Mouse (Mus musculus) forebrain, embryonic 16.5 days (tissue): ENCODE data around the gene Mtcl1. TPM values are rescaled to one million over a fixed set of nuclear protein-coding genes. Genes with fewer than 3 reads are reported as not detected.

Experiments
- ATAC-seq: fragments of 200-750 bp; cut with Nextera tagmentation; 2 replicates; pipeline ENCODE4 v1.8.0; 2017; ENCODE audit warnings: mild to moderate bottlenecking, moderate library complexity
- H3K27ac ChIP-seq: fragments of 300-500 bp; sonication (generic); 2 replicates; pipeline ENCODE4 v1.5.1; 2014; ENCODE audit warnings: low read length, control low read depth
- H3K27me3 ChIP-seq: fragments of 300-500 bp; sonication (generic); replicated peaks from 2 replicates; pipeline ENCODE4 v1.6.1; 2014; ENCODE audit warnings: low read length; ENCODE audit not compliant: control insufficient read depth, insufficient read depth
- H3K36me3 ChIP-seq: fragments of 300-500 bp; sonication (generic); 2 replicates; pipeline ENCODE4 v1.6.1; 2014; ENCODE audit not compliant: control insufficient read depth, insufficient read depth
- H3K4me1 ChIP-seq: fragments of 300-500 bp; sonication (generic); replicated peaks from 2 replicates; pipeline ENCODE4 v1.6.1; 2014; ENCODE audit warnings: low read length; ENCODE audit not compliant: control insufficient read depth, insufficient read depth
- H3K4me2 ChIP-seq: fragments of 300-500 bp; sonication (generic); 2 replicates; pipeline ENCODE4 v1.6.1; 2014; ENCODE audit warnings: mild to moderate bottlenecking, low read length, control low read depth
- H3K4me3 ChIP-seq: fragments of 300-500 bp; sonication (generic); replicated peaks from 2 replicates; pipeline ENCODE4 v1.5.1; 2014; ENCODE audit warnings: mild to moderate bottlenecking, low read length, control low read depth
- H3K9ac ChIP-seq: fragments of 300-500 bp; sonication (generic); replicated peaks from 2 replicates; pipeline ENCODE4 v1.6.1; 2014; ENCODE audit warnings: low read depth, low read length, control low read depth
- H3K9me3 ChIP-seq: fragments of 300-500 bp; sonication (generic); 2 replicates; pipeline ENCODE4 v1.6.1; 2016; ENCODE audit warnings: low read length; ENCODE audit not compliant: control insufficient read depth
- WGBS: fragments of 180-500 bp; shearing (Covaris S2); extraction: QIAGEN DNeasy Blood & Tissue Kit; methylation state at CpG from one replicate; pipeline ENCODE4 v1.1.7; 2014; 5-methylcytosine and 5-hydroxymethylcytosine counted together
- polyA plus RNA-seq: library from polyadenylated mRNA; unstranded; fragments of >200 nt; fragmentation: Nextera tagmentation; extraction: Ambion mirVana; gene quantifications from 2 replicates; pipeline ENCODE4 v1.2.1, GENCODE M21; 2015

The Mtcl1 gene
- polyA plus RNA-seq, 1 experiment from 2014 or later, result 44.3 TPM

DNA sequence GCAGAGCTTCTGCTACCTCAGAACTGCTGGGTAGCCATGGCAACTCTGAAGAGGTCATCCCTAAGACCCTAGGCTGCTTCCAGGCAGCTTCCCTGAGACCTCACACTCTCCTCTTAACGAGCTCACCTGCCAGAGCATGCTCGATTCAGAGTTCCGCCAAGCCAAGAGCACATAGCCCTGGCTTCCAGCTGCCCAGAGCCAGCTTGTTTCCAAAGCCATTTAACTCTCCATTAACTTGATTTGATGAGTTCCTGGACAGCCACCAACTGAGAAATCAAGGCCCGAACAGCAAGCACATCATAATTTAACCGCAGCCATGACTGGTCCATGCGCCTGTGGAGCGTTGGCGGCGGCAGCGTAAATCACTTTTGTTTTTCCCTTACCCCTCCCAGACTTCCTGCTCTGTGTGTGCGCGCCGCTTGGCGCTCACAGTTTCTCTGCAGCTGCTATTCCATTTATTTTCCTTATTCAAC, 32.7 kb downstream of the Mtcl1 start:
- WGBS, result 3% methylated on average over 14 of the region's 14 CpGs
- Histone ChIP-seq H3K4me2 (peak overlapping the region; percentile 63), H3K27ac (peak overlapping the region; percentile 64), H3K36me3 (no peaks in the 10 kb centered on the region), H3K9ac (peak overlapping the region; percentile 30; the same call in 1 of the 2 replicates), H3K4me1 (peaks cover 29% of the 10 kb centered on the region), H3K9me3 (no peaks in the 10 kb centered on the region), H3K27me3 (no peaks in the 10 kb centered on the region), H3K4me3 (peak overlapping the region; percentile 32)
- ATAC-seq, result peak; percentile 88

DNA sequence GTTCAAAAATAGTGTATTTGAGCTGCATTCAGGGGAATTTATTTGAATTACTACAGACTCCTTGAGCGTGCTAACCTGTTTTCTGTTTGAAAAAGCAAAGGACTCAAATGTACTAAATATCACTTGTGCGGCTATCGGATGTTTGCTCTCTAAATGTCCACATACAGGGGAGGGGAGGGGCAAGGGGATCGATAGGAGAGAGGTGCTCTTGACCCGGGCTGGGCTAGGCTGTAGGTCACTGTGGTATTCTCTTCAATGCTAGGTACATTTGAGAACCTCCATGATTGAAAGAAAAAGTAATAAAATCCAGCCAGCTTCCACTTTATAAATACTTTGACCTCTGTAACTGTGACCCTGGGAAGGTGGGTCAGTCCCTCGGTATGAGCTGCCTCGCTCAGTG, 33.1 kb downstream of the Mtcl1 start:
- 0 out of 2 replicates have a peak overlapping the region, but pooled peaks have one; percentile 30 for H3K9ac ChIP-seq
- H3K36me3 ChIP-seq, result no peaks in the 10 kb centered on the region
- no peaks in the 10 kb centered on the region for H3K27me3 ChIP-seq
- peaks cover 30% of the 10 kb centered on the region for H3K4me1 ChIP-seq
- peak overlapping the region; percentile 32; the same call in 1 of the 2 replicates for H3K4me3 ChIP-seq
- 38% methylated on average over 7 of the region's 7 CpGs for WGBS
- H3K4me2 ChIP-seq, result peak overlapping the region; percentile 63
- H3K27ac ChIP-seq, result peak overlapping the region; percentile 64
- ATAC-seq, result no peak
- H3K9me3 ChIP-seq, result no peaks in the 10 kb centered on the region

GRCm38 (mm10) chr17:66414331-66414730, 35.2 kb downstream of the Mtcl1 start:
- no peak overlapping the region for H3K27ac ChIP-seq
- H3K9ac ChIP-seq, result no peak overlapping the region
- peaks cover 30% of the 10 kb centered on the region for H3K4me1 ChIP-seq
- no peak overlapping the region for H3K4me3 ChIP-seq
- no peaks in the 10 kb centered on the region for H3K27me3 ChIP-seq
- H3K9me3 ChIP-seq, result no peaks in the 10 kb centered on the region
- 100% methylated on average over 1 of the region's 1 CpGs for whole genome bisulfite sequencing
- H3K4me2 ChIP-seq, result no peak overlapping the region
- no peak for ATAC-seq
- H3K36me3 ChIP-seq, result no peaks in the 10 kb centered on the region

GRCm38 (mm10) chr17:66412155-66412970, 37.2 kb downstream of the Mtcl1 start:
- Histone ChIP-seq H3K4me3 (no peak overlapping the region), H3K9me3 (no peaks in the 10 kb centered on the region), H3K27ac (no peak overlapping the region), H3K4me1 (peaks cover 19% of the 10 kb centered on the region), H3K9ac (no peak overlapping the region), H3K4me2 (no peak overlapping the region), H3K36me3 (no peaks in the 10 kb centered on the region), H3K27me3 (no peaks in the 10 kb centered on the region)
- no peak for ATAC-seq
- 28% methylated on average over 12 of the region's 12 CpGs for WGBS

DNA sequence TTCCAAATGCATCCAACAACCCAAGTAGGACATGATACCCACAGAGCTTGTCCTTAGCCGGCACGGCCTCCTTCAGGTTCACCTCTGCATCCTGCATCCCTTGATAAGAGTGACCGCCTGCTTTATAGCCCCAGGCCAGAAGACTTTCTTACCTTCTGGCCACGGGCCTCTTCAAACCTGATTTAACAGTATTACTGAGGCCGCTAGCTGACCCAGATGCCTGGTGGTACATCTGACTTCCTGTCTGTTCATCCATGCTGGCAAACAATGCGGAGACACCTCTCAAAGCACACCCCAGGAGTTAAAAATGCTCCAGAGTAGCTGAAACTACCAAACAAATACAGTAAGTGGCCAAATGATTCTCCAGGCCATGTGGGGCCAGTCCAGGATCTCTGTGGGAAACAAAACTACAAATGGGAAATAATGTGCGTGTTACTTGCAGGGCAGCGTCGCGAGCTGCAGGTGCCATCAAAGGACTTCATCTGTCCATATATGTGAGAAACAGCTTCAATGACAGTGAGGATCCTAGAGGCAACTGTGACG, 38.6 kb downstream of the Mtcl1 start:
- peaks cover 6% of the 10 kb centered on the region for H3K4me1 ChIP-seq
- no peak for ATAC-seq
- WGBS, result 88% methylated on average over 11 of the region's 11 CpGs

GRCm38 (mm10) chr17:66409070-66409605, 40.4 kb downstream of the Mtcl1 start:
- H3K27ac ChIP-seq, result no peak overlapping the region
- WGBS, result 85% methylated on average over 9 of the region's 9 CpGs
- no peak overlapping the region for H3K4me2 ChIP-seq
- peaks cover 14% of the 10 kb centered on the region for H3K4me1 ChIP-seq
- no peak for ATAC-seq
- no peak overlapping the region for H3K9ac ChIP-seq
- H3K9me3 ChIP-seq, result no peaks in the 10 kb centered on the region
- no peak overlapping the region for H3K4me3 ChIP-seq
- H3K27me3 ChIP-seq, result no peaks in the 10 kb centered on the region
- H3K36me3 ChIP-seq, result no peaks in the 10 kb centered on the region

More for the DNA sequence above, 38.6 kb downstream of the Mtcl1 start:
- Histone ChIP-seq H3K36me3 (no peaks in the 10 kb centered on the region), H3K27me3 (no peaks in the 10 kb centered on the region), H3K9me3 (no peaks in the 10 kb centered on the region), H3K4me3 (no peak overlapping the region), H3K27ac (no peak overlapping the region), H3K4me2 (no peak overlapping the region), H3K9ac (no peak overlapping the region)

- Histone ChIP-seq H3K9ac (no peak overlapping the region), H3K36me3 (no peaks in the 10 kb centered on the region), H3K4me1 (peaks cover 14% of the 10 kb centered on the region), H3K27ac (no peak overlapping the region), H3K27me3 (no peaks in the 10 kb centered on the region), H3K9me3 (no peaks in the 10 kb centered on the region), H3K4me2 (no peak overlapping the region), H3K4me3 (no peak overlapping the region)
- no peak for ATAC-seq
- WGBS, result 86% methylated on average over 5 of the region's 5 CpGs
Measured at GRCm38 (mm10) chr17:66408400-66408799, 41.1 kb downstream of the Mtcl1 start.

DNA sequence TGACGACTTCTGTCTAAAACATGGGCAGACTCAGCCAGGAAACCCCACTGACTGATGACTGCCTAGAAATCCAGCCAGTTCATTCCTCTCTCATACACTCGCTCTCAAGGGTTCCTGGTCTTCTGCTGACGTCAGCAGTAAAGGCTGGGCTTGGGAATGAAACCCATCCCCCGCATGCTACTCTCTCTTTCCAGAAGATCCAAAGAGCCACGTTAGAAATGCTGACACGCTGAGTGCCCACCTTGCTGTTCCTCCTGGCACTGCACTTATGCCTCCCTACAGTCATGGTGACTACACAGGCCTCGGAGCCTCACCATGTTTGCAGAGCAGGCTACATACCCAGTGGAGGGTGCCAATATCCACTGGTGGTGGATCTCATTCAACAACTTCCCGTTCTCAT, 41.7 kb downstream of the Mtcl1 start:
- no peak overlapping the region for H3K4me2 ChIP-seq
- H3K27me3 ChIP-seq, result no peaks in the 10 kb centered on the region
- WGBS, result 65% methylated on average over 8 of the region's 8 CpGs
- H3K4me1 ChIP-seq, result peaks cover 14% of the 10 kb centered on the region
- no peak overlapping the region for H3K27ac ChIP-seq
- no peaks in the 10 kb centered on the region for H3K36me3 ChIP-seq
- no peak overlapping the region for H3K9ac ChIP-seq
- no peak overlapping the region for H3K4me3 ChIP-seq
- no peaks in the 10 kb centered on the region for H3K9me3 ChIP-seq
- ATAC-seq, result no peak

DNA sequence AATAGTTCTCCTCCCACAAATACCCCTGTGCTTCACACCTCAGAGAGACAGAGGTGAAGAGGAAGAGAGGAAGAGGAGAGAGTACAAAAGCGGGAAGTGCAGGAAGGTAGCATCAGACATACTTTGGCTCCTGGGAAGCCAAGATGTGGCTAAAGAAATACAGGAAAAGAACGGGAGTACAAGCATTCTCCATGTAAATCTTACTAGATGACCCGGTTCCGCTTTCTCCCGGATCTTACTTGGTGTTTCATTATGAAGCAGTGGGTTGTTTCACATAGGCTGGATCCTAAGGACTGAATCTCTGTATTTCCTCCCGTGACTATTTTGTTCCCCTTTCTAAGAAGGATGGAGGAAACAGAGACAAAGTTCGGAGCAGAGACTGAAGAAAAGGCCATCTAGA, 43.9 kb downstream of the Mtcl1 start:
- H3K27me3 ChIP-seq, result no peaks in the 10 kb centered on the region
- ATAC-seq, result no peak
- H3K9me3 ChIP-seq, result no peaks in the 10 kb centered on the region
- H3K4me2 ChIP-seq, result no peak overlapping the region
- H3K36me3 ChIP-seq, result no peaks in the 10 kb centered on the region
- no peak overlapping the region for H3K9ac ChIP-seq
- WGBS, result 52% methylated on average over 7 of the region's 7 CpGs
- no peak overlapping the region for H3K4me3 ChIP-seq
- H3K4me1 ChIP-seq, result peaks cover 22% of the 10 kb centered on the region
- no peak overlapping the region for H3K27ac ChIP-seq
